ENCODE assay signal across 14 mouse cellular contexts in genomic region chr10:21490910-21491309, GRCm38 (mm10).
A peak's percentile ranks its signal among the peaks of the same experiment; 100 is the strongest.
DNase-seq lines count a peak whose midpoint lies in the region; ATAC-seq and TF ChIP-seq lines count a peak whose summit lies in the region.
"Had no signal": no experiment of that assay in that cellular context is flagged by ENCODE, and none has a peak within 500 bp of the region (broad histone marks: within the 10 kb centered on the region; RNA-seq: fewer than 3 reads in every experiment).

No protein-coding gene starts in this region.

- no peak for TF ChIP-seq CTCF in lung, postnatal 0 days (IDR thresholded peaks at IDR 0.05)
- TF ChIP-seq CTCF in liver, postnatal 0 days (IDR thresholded peaks at IDR 0.05; ENCODE audit: low read depth) = no peak
- TF ChIP-seq CTCF in hindbrain, postnatal 0 days (IDR thresholded peaks at IDR 0.05; ENCODE audit: low read depth) = no peak

- no peaks in the 10 kb centered on the region for H3K4me1 ChIP-seq in lung, postnatal 0 days (ENCODE audit: insufficient read depth, low read depth, low read length)
- 0 out of 2 replicates have a peak, but pooled peaks cover 2% of the 10 kb centered on the region for H3K4me1 ChIP-seq in liver, postnatal 0 days (ENCODE audit: insufficient read depth)
- no peaks in the 10 kb centered on the region for H3K4me1 ChIP-seq in hindbrain, postnatal 0 days (ENCODE audit: insufficient read depth, low read length)
- H3K4me1 ChIP-seq in midbrain, embryonic 11.5 days (ENCODE audit: control insufficient read depth, insufficient read depth, low read length) = no peaks in the 10 kb centered on the region
- H3K4me1 ChIP-seq: embryonic facial prominence, embryonic 15.5 days; forebrain, embryonic 13.5 days had no signal

- no peaks in the 10 kb centered on the region for H3K9me3 ChIP-seq in lung, postnatal 0 days (ENCODE audit: low read length)
- H3K9me3 ChIP-seq in liver, postnatal 0 days (ENCODE audit: low read length) = no peaks in the 10 kb centered on the region
- no peaks in the 10 kb centered on the region for H3K9me3 ChIP-seq in hindbrain, postnatal 0 days (ENCODE audit: low read length)
- no peaks in the 10 kb centered on the region for H3K9me3 ChIP-seq in midbrain, embryonic 11.5 days (ENCODE audit: control insufficient read depth, low read length)
- H3K9me3 ChIP-seq: embryonic facial prominence, embryonic 15.5 days; forebrain, embryonic 13.5 days had no signal

- H3K27me3 ChIP-seq in lung, postnatal 0 days (replicated peaks; ENCODE audit: insufficient read depth, low read length) = no peaks in the 10 kb centered on the region
- no peaks in the 10 kb centered on the region for H3K27me3 ChIP-seq in liver, postnatal 0 days (ENCODE audit: insufficient read depth, low read length)
- no peaks in the 10 kb centered on the region for H3K27me3 ChIP-seq in hindbrain, postnatal 0 days (ENCODE audit: insufficient read depth, low read length)
- no peaks in the 10 kb centered on the region for H3K27me3 ChIP-seq in midbrain, embryonic 11.5 days (ENCODE audit: control insufficient read depth, insufficient read depth, low read length)
- H3K27me3 ChIP-seq: embryonic facial prominence, embryonic 15.5 days; forebrain, embryonic 13.5 days had no signal

- no peaks in the 10 kb centered on the region for H3K36me3 ChIP-seq in lung, postnatal 0 days (ENCODE audit: insufficient read depth, low read length)
- H3K36me3 ChIP-seq in liver, postnatal 0 days (replicated peaks; ENCODE audit: insufficient read depth, low read length) = no peaks in the 10 kb centered on the region
- no peaks in the 10 kb centered on the region for H3K36me3 ChIP-seq in hindbrain, postnatal 0 days (ENCODE audit: insufficient read depth, low read length)
- no peaks in the 10 kb centered on the region for H3K36me3 ChIP-seq in midbrain, embryonic 11.5 days (ENCODE audit: control insufficient read depth, insufficient read depth, low read length)
- H3K36me3 ChIP-seq: embryonic facial prominence, embryonic 15.5 days had no signal

- DNase-seq in lung, postnatal 0 days (ENCODE audit: low spot score) = peak; percentile 38
- DNase-seq in lung, postnatal 25 days (ENCODE audit: low spot score) = no peak
- DNase-seq in kidney, adult 9 months = peak; percentile 75
- peak; percentile 15 for DNase-seq in liver, postnatal 0 days
- peak; percentile 75 for DNase-seq in yolk sac, embryonic 10.5 days (ENCODE audit: low spot score)
- no peak for DNase-seq in hindbrain, postnatal 0 days (ENCODE audit: low spot score)
- no peak for DNase-seq in midbrain, embryonic 11.5 days (ENCODE audit: low spot score, missing footprints)
- DNase-seq: layer of hippocampus, adult 9-11 months; thymus, postnatal 36 days had no signal

- ATAC-seq in lung, postnatal 0 days = peak; percentile 62; the same call in 1 of the 2 replicates
- no peak for ATAC-seq in liver, postnatal 0 days
- no peak for ATAC-seq in hindbrain, postnatal 0 days
- no peak for ATAC-seq in midbrain, embryonic 11.5 days (ENCODE audit: low FRiP score)
- ATAC-seq: CD4-positive, CD25-positive, alpha-beta regulatory T cell, adult 4 months; forebrain, embryonic 13.5 days had no signal

- no peak overlapping the region for H3K4me2 ChIP-seq in lung, postnatal 0 days (replicated peaks; ENCODE audit: low read depth, low read length)
- no peak overlapping the region for H3K4me2 ChIP-seq in liver, postnatal 0 days (ENCODE audit: low read depth, low read length)
- H3K4me2 ChIP-seq in hindbrain, postnatal 0 days (ENCODE audit: low read depth, low read length) = no peak overlapping the region
- H3K4me2 ChIP-seq in midbrain, embryonic 11.5 days = no peak overlapping the region
- H3K4me2 ChIP-seq: embryonic facial prominence, embryonic 15.5 days; forebrain, embryonic 13.5 days had no signal

- no peak for TF ChIP-seq EP300 in lung, postnatal 0 days (IDR thresholded peaks at IDR 0.05)
- no peak for TF ChIP-seq EP300 in liver, postnatal 0 days (IDR thresholded peaks at IDR 0.05; ENCODE audit: low read depth)

- no peak overlapping the region for H3K4me3 ChIP-seq in lung, postnatal 0 days (ENCODE audit: low read depth, low read length)
- H3K4me3 ChIP-seq in liver, postnatal 0 days (ENCODE audit: low read depth, low read length) = no peak overlapping the region
- no peak overlapping the region for H3K4me3 ChIP-seq in hindbrain, postnatal 0 days (ENCODE audit: low read length)
- no peak overlapping the region for H3K4me3 ChIP-seq in midbrain, embryonic 11.5 days (ENCODE audit: low read depth, low read length)
- H3K4me3 ChIP-seq: embryonic facial prominence, embryonic 15.5 days; forebrain, embryonic 13.5 days; myocyte had no signal

- H3K9ac ChIP-seq in lung, postnatal 0 days (replicated peaks; ENCODE audit: low read depth) = no peak overlapping the region
- H3K9ac ChIP-seq in liver, postnatal 0 days (replicated peaks) = no peak overlapping the region
- no peak overlapping the region for H3K9ac ChIP-seq in hindbrain, postnatal 0 days (replicated peaks; ENCODE audit: low read length)
- H3K9ac ChIP-seq in midbrain, embryonic 11.5 days (ENCODE audit: low read length) = no peak overlapping the region
- H3K9ac ChIP-seq: embryonic facial prominence, embryonic 15.5 days; forebrain, embryonic 13.5 days; liver, embryonic 14.5 days had no signal

- 15% methylated on average over 8 of the region's 8 CpGs for WGBS in lung, postnatal 0 days
- WGBS in liver, postnatal 0 days (ENCODE audit: insufficient replicate concordance) = 50% methylated on average over 8 of the region's 8 CpGs
- 78% methylated on average over 8 of the region's 8 CpGs for WGBS in hindbrain, postnatal 0 days
- WGBS in midbrain, embryonic 11.5 days = 76% methylated on average over 8 of the region's 8 CpGs

- H3K27ac ChIP-seq in lung, postnatal 0 days (ENCODE audit: low read length) = no peak overlapping the region
- no peak overlapping the region for H3K27ac ChIP-seq in liver, postnatal 0 days (ENCODE audit: low read depth)
- no peak overlapping the region for H3K27ac ChIP-seq in hindbrain, postnatal 0 days
- H3K27ac ChIP-seq in midbrain, embryonic 11.5 days (ENCODE audit: low read depth, low read length) = no peak overlapping the region
- H3K27ac ChIP-seq: embryonic facial prominence, embryonic 15.5 days; forebrain, embryonic 13.5 days; liver, embryonic 14.5 days had no signal

Comparison
In these comparisons a context has a peak if more than half of its experiments do, and no peak if none do; other contexts are left out.
1. DNase-seq: peak in lung, postnatal 0 days (single experiment), kidney, adult 9 months (single experiment), liver, postnatal 0 days (single experiment) and yolk sac, embryonic 10.5 days (single experiment); none in lung, postnatal 25 days (single experiment), hindbrain, postnatal 0 days (single experiment) and midbrain, embryonic 11.5 days (single experiment).